Mouse (Mus musculus) neutrophil, adult 65 days (primary cell): Measurements from ENCODE around the gene Pou5f2. TPM values are rescaled to one million over a fixed set of nuclear protein-coding genes. Genes with fewer than 3 reads are reported as not detected.

Experiments used
- total RNA-seq: library from RNA; stranded (reverse); gene quantifications from 2 replicates; pipeline ENCODE4 v1.2.4, GENCODE M21; 2023

Gene Pou5f2
- total RNA-seq: 2.7 and 3.3 TPM in 2 replicates

GRCm38 (mm10) chr13:78024683-78025294, at the start of gene Pou5f2:
TSS of gene Pou5f2 (plus strand) at chr13:78024902.

Other genes with a start within 250 kb of the Pou5f2 start
- not detected in 2 replicates for gene Nr2f1, start 174.9 kb downstream of the Pou5f2 start, total RNA-seq